Mouse (Mus musculus): ENCODE measurements around the gene Plekhh3.
A peak's percentile ranks its signal among the peaks of the same experiment; 100 is the strongest.
"Not testable (repeated sequence)": the region's sequence is repeated elsewhere in the genome, so short reads cannot be mapped to it uniquely, and the experiment has no call there.

The Plekhh3 gene

GRCm38 (mm10) chr11:101171721-101172433 lies 726 bp upstream of the Plekhh3 start:
- DNase-seq (ENCODE audit: low spot score in 2 of 2): peak; percentile 73 to 80

DNA sequence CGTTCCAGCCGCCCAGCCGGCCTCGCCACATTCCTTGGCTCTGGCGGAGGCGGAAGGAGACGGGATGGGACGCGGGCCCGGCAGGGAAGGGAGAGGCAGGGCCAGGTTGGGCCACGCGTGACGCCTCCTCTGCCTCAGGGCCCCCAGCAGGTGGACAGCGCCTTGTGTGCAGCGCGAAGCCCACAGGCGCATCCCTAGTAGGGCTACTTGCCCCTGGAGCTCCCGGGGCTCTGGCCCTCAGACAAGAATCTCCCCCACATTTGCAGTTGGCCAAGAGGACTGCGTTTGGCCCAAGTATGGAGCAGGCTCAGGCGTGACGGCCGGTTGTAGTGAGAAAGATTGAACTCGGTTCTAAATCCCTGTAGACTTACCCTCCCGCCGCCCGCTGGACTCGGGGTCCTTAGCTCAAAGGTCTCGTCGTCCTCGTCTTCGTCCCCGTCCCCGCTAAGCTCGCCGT lies 769 bp downstream of the Plekhh3 start, which contains the start of gene Cntnap1:
TSS of gene Cntnap1 (plus strand) at position 170 of the 457 bp plus-strand sequence.
- DNase-seq (ENCODE audit: low spot score in 2 of 2): no peak

DNA sequence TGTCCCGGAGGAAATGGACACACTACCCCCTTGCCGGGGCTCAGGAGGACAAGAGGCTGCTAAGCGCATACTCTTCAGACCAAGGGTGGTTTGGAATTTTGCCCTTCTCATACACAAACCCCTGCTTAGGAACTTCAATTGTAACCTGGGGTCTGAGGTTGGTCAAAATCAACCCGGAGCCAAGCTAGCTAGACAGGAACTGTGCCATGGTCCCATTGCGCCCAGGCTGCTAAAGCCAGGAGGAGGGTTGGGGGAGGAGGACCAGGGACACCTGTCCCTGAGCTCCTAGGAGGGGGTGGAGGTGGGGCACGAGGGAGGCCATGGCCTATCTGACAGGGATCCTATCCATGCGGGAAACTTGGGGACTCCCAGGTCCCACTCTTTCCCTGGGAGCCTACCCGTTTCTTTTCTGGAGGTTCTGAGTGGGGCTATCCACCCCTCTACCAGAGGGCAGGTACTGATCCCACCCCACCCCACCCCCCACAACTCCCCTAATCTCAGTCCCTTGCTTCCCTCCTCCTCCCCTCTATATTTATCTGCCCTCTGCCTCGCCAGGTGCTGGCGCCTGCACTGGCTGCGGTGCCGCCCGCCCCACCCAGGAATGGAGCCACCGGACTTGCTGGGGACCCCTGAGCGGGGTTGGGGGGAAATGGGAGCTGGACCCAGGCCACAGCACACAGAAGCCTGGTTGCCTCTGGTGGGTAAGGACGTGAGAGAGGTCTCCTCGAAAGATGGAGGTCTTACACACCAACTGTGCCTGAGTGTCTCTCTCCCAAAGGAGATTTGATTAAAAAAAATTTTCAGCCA lies 1.6 kb downstream of the Plekhh3 start:
- DNase-seq (ENCODE audit: low spot score in 2 of 2): no peak

- no peak for DNase-seq (ENCODE audit: low spot score in 2 of 2)
Measured at GRCm38 (mm10) chr11:101168301-101168980, 2.7 kb downstream of the Plekhh3 start.

DNA sequence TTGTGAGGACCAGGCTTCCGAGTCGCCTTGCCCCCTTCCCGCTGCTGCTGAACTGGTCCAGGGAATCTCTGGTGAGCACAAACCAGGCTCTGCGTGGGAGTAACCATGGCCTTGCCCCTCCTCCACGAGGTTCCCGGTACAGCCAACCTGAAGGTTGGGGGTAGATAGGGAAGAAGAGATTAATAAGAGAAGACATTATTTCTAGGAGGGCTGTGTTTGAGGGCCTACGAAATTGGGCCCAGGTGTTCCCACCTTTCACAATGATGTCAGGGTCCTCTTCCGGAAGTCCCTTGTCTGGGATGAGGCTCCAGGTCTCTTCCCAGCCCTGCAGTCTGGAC lies 3.2 kb downstream of the Plekhh3 start:
- DNase-seq (ENCODE audit: low spot score in 2 of 2): no peak

DNA sequence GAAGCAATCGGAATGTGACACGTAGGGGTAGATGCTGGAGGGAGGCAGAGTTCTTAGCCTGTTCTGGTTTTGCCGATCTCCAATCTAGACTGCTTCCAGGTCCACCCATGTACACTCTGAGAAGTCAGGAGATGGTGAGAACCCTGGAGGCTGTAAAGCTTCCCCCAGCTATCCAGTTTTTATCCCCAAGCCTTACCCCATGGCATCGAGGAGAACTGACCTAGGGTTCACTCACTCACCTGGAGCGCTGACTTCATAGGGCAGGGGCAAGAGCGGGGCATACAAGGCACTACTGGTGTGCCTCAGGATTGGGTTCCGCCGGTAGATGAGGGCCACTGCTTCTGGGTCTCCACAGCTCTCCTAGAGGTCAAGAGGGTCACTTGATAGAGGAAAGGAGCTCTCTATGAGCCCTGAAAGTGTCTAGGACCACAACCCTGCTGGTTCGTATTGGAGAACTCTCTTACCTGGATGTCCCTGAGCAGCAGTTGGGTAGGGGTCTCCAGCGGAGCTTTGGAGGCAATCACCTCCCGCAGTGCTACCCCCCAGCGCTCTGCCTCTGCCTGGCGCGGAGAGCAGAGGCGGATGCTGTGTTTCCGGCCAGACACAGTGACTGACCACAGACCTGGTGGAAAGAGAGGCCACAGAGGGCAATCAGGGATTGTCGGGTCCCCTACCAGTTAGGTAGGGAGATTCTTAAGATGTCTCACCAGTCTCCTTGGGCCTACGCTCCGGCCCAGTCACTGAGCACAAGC lies 3.8 kb downstream of the Plekhh3 start:
- no peak for DNase-seq (ENCODE audit: low spot score in 2 of 2)

- DNase-seq (ENCODE audit: low spot score in 2 of 2): no peak
Measured at GRCm38 (mm10) chr11:101166357-101166756, 4.8 kb downstream of the Plekhh3 start.

DNA sequence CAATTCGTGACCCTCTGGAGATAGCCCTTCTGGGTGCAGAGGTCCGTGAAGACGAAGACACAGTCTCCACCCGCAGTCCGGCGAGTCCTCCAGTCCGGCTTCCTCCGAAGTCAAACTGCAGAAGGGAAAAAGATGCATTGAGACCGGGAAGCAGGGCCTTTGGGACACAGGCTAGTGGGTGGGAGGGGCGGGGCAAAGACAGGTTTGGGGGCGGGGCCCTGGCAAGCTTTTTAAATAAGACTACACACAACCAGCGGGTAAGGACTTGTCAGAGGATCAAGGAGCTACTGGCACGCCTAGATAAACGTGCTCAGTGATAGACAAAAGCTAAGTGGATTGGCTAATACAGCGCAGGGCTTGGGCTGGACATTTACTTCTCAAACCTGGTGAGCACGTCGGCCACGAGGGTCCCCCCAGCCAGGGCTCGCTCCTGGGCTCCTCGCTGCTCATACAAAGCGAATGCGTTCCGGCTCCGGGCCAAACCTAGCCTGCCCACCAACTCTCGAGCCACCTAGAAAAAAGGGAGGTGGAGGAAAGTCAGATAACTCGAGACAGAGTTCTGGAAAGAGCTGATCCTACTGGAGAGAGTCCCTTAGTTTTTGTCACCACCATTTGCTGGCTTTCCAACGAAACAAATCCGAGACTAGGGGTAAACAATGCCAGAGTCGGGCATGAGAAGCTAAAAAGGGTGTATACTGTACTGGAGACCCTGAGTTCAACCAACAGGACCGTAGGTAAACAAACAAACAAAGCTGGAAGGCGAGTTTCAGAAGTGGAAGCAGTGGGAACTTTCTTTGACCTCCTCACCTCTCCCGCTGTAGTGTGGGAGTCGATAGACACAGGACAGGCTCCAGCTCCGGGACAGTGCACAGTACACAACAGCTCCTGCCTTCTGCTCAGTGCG lies 6.2 kb downstream of the Plekhh3 start:
- no peak for DNase-seq (ENCODE audit: low spot score in 2 of 2)

DNA sequence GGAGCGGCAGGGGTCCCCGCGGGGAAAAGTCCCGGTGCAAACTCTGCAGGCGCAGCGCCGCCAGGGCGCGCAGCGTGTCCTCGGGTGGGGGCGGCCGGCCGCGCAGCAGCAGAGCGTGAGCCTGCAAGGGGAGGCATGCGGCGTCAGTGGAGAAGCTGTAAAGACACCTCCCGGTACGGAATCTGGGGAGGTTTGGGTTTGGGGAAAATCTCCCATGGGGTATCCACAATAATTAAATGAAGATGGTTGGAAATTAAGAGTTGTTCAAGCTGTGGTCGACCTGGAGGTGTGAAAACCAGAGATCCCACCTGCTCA lies 6.8 kb downstream of the Plekhh3 start:
- DNase-seq (ENCODE audit: low spot score in 2 of 2): no peak

- DNase-seq (ENCODE audit: low spot score in 2 of 2): no peak
Measured at GRCm38 (mm10) chr11:101163476-101164350, 7.4 kb downstream of the Plekhh3 start.

DNA sequence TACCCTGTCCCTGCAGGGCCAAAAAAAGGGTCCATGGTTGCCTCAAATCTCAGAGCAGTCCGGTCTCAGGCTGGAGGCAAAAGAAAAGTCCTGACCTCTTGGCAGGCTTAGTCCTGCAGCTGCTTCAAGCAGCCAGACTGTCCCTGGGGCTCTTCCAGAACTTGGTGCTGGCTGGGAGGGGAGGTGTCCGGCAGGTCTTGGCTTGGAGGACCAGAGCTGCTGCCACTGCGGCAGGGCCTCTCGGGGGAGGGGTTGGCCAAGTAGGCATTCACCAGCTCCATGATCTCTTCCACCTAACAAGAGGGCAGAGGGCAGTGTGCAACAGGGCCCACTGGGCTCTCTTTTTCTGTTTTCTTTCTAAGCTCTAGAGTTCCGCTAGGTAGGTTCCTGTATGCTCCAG lies 8.4 kb downstream of the Plekhh3 start:
- DNase-seq (ENCODE audit: low spot score in 2 of 2): peak in 1 of 2 experiments; percentile 28

DNA sequence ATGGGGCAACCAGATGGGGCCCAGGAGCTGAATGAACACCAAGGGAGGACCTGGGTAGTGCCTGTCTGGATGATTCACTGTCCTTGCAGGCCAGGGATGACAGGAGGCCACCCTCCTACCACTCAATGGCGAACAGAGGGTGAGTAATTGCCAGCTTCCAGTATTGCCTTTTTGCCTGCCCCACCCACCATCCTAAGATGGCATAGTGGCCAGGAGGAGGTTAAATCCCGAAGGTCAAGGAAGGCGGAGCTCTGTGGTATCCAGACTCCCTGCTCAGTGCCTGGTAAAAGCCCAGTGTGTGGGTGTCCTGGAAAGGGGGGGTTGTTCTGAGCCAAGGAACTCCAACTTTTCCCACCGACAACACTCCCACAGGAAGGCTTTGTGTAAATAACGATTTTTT lies 8.8 kb downstream of the Plekhh3 start:
- DNase-seq (ENCODE audit: low spot score in 2 of 2): no peak

- DNase-seq (ENCODE audit: low spot score in 2 of 2): no peak
Measured at GRCm38 (mm10) chr11:101161551-101161950, 9.6 kb downstream of the Plekhh3 start.

- DNase-seq (ENCODE audit: low spot score in 2 of 2): not testable (repeated sequence)
Measured at GRCm38 (mm10) chr11:101160981-101161505, 10.1 kb downstream of the Plekhh3 start.

DNA sequence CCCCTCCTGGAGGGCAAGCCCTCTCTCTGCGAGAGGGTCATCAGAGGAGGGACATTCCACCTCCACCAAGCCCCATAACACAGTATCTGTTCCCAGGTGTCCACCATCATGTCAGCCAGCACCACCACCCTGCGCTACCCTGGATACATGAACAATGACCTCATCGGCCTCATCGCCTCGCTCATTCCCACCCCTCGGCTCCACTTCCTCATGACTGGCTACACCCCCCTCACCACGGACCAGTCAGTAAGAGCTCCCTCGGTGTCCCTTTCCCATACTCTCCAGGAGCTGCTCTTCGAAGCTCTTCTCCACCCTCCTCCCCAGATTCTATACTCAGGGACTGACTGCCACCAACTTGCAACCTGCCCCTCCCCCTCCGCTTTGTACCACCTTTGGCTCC lies 11.0 kb downstream of the Plekhh3 start:
- not testable (repeated sequence) for DNase-seq (ENCODE audit: low spot score in 2 of 2)

- DNase-seq (ENCODE audit: low spot score in 2 of 2): peak; percentile 84 to 90
Measured at GRCm38 (mm10) chr11:101155728-101156371, 15.3 kb downstream of the Plekhh3 start, which contains the start of gene Tubg2. TSS of gene Tubg2 (plus strand) at chr11:101155907.

DNA sequence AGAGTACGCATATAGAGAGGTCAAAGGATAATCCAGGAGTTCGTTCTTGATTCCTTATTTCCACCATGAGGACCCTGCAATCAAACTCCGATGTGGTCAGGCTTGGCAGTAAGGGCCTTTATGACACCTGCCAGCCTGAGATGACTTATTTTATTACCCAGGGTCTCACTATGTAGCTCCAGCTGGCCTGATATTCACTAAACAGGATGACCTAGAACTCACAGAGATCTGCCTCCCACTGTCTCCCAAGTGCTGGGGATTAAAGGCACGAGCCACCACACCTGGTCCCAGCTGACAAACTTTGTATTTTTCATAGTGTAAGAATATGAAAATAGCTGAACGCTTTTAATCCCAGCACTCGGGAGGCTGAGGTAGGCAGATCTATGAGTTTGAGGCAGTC lies 16.0 kb downstream of the Plekhh3 start:
- DNase-seq (ENCODE audit: low spot score in 2 of 2): no peak

- no peak for DNase-seq (ENCODE audit: low spot score in 2 of 2)
Measured at GRCm38 (mm10) chr11:101154648-101155047, 16.5 kb downstream of the Plekhh3 start.

DNA sequence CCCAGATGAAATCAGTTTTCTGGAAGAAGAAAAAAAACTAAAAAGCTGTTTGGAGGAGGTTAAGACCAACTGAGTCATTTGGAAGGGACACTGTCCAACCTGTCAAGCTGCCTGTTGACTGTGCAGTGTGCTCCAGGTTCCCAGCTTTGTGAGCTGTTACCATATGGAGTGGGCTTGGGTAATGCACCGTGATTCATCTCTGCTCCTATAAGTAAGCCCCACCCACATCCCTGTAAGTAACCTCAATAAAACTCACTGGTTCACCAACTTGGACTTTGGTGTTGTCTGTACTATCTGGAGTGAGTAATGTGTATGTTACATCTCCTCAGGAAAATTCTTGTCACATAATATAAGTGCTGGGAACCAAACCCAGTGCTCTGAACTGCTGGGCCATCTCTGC lies 18.3 kb downstream of the Plekhh3 start:
- no peak for DNase-seq (ENCODE audit: low spot score in 2 of 2)
